Mouse (Mus musculus) thymus, adult 2 months (tissue): Measurements from ENCODE around the gene 1700018F24Rik. TPM values are rescaled to one million over a fixed set of nuclear protein-coding genes. Genes with fewer than 3 reads are reported as not detected.
"Not testable (repeated sequence)": the region's sequence is repeated elsewhere in the genome, so short reads cannot be mapped to it uniquely, and the experiment has no call there.

Experiments
- DNase-seq: peaks from one replicate; pipeline ENCODE4 v3.0.0; 2021
- H3K27ac ChIP-seq: fragments of 200-500 bp; 2 replicates; pipeline ENCODE4 v1.5.1; 2012; ENCODE audit warnings: low read length, control low read depth; ENCODE audit not compliant: control insufficient read depth, insufficient read depth
- H3K27me3 ChIP-seq: fragments of 200-500 bp; 2 replicates; pipeline ENCODE4 v1.6.1; 2012; ENCODE audit warnings: mild to moderate bottlenecking, low read length, moderate library complexity, mixed read lengths; ENCODE audit not compliant: control insufficient read depth, insufficient read depth
- H3K36me3 ChIP-seq: fragments of 200-500 bp; 2 replicates; pipeline ENCODE4 v1.6.1; 2012; ENCODE audit warnings: mild to moderate bottlenecking, low read length, moderate library complexity; ENCODE audit not compliant: control insufficient read depth, insufficient read depth
- H3K4me1 ChIP-seq: fragments of 200-500 bp; replicated peaks from 2 replicates; pipeline ENCODE4 v1.6.1; 2012; ENCODE audit warnings: low read length; ENCODE audit not compliant: control insufficient read depth, insufficient read depth
- H3K4me3 ChIP-seq: fragments of 200-500 bp; 2 replicates; pipeline ENCODE4 v1.5.1; 2012; ENCODE audit warnings: mild to moderate bottlenecking, low read length, control low read depth, moderate library complexity; ENCODE audit not compliant: control insufficient read depth, insufficient read depth
- CTCF ChIP-seq: fragments of 200-500 bp; IDR thresholded peaks from 2 replicates; pipeline ENCODE4 v1.5.1; 2012; ENCODE audit warnings: mild to moderate bottlenecking, control low read depth, low read length, moderate library complexity, borderline replicate concordance; ENCODE audit not compliant: control insufficient read depth, poor library complexity, insufficient read depth; ENCODE audit errors: extremely low read depth
- POLR2A ChIP-seq: fragments of 200-500 bp; IDR thresholded peaks from 2 replicates; pipeline ENCODE4 v1.6.1; 2012; ENCODE audit warnings: mild to moderate bottlenecking, low read length, control low read depth, moderate library complexity; ENCODE audit not compliant: control insufficient read depth, poor library complexity, insufficient read depth; ENCODE audit errors: extremely low read depth
- WGBS: fragments of 180-500 bp; shearing (Covaris S2); methylation state at CpG from one replicate; pipeline ENCODE4 v1.1.7; 2018; 5-methylcytosine and 5-hydroxymethylcytosine counted together
- polyA plus RNA-seq: library from polyadenylated mRNA; depleted of rRNA; stranded (reverse); fragments of >200 nt; gene quantifications from 2 replicates; pipeline ENCODE4 v1.2.3, GENCODE M21; 2012

The 1700018F24Rik gene
- polyA plus RNA-seq, 1 experiment = not detected

- not testable (repeated sequence) for H3K4me1 ChIP-seq, H3K36me3 ChIP-seq, H3K4me3 ChIP-seq, H3K27ac ChIP-seq, DNase-seq, H3K27me3 ChIP-seq
- WGBS = 92% methylated on average over 1 of the region's 1 CpGs
Observed at GRCm38 (mm10) chr5:145020712-145021111, 22.1 kb upstream of the 1700018F24Rik start.

- not testable (repeated sequence) for H3K4me3 ChIP-seq, H3K27me3 ChIP-seq, H3K27ac ChIP-seq, H3K4me1 ChIP-seq, DNase-seq, H3K36me3 ChIP-seq
- WGBS = 100% methylated on average over 1 of the region's 1 CpGs
Observed at GRCm38 (mm10) chr5:145030476-145030875, 12.3 kb upstream of the 1700018F24Rik start.

DNA sequence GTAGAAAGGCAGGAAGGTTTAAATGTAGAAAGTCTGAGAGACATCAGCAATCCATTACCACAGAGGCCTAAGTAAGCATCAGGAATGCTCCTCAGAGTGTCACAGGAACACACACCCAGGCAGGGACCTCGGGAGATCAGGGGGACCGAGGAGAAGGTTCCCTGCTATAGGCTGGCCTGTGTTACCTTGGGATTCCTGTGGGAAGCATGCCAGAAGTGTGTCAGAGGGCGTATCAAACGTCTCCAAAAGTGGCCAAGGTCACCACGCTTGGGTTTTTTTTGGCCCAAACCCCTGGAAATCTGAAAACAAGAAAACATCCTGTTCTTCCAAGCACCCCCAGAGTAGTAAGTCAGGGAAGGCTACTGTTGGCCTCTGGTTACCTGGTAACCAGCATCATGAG, 10.4 kb upstream of the 1700018F24Rik start, which contains the start of gene Gm4871:
TSS of gene Gm4871 (minus strand) at position 364 of the 400 bp plus-strand sequence.
- H3K27me3 ChIP-seq, DNase-seq, H3K4me3 ChIP-seq, H3K36me3 ChIP-seq, H3K4me1 ChIP-seq, H3K27ac ChIP-seq: not testable (repeated sequence)
- WGBS = 69% methylated on average over 5 of the region's 5 CpGs

DNA sequence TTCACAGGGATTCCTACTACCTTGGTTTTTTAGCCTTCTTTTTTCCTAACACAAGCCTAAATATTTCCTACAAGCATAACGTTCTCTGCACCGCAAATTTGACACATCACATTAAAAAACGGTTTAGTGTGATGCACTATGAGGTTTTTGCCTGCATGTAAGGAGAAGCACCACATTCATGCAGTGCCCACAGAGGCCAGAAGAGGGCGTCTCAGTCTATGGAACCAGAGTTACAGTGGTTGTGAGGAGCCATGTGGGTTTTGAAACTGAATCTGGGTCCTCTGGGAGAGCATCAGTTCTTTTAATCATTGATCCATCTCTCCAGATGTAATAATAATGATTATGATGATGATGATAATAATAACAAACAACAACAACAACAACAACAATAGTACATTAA, 1.2 kb upstream of the 1700018F24Rik start:
- H3K4me1 ChIP-seq = no peaks in the 10 kb centered on the region
- H3K27me3 ChIP-seq = no peaks in the 10 kb centered on the region
- DNase-seq = peak; percentile 16
- no peak overlapping the region for H3K4me3 ChIP-seq
- H3K36me3 ChIP-seq = no peaks in the 10 kb centered on the region
- H3K27ac ChIP-seq = no peak overlapping the region
- 51% methylated on average over 4 of the region's 4 CpGs for WGBS
- TF ChIP-seq POLR2A (no peak), CTCF (no peak)

GRCm38 (mm10) chr5:145054187-145054586, 11.4 kb downstream of the 1700018F24Rik start:
- DNase-seq, H3K36me3 ChIP-seq, H3K27me3 ChIP-seq, H3K4me3 ChIP-seq, H3K4me1 ChIP-seq, H3K27ac ChIP-seq: not testable (repeated sequence)
- 85% methylated on average over 3 of the region's 3 CpGs for WGBS

GRCm38 (mm10) chr5:145057907-145058306, 15.1 kb downstream of the 1700018F24Rik start:
- Histone ChIP-seq H3K36me3 (no peaks in the 10 kb centered on the region), H3K27ac (no peak overlapping the region), H3K4me1 (no peaks in the 10 kb centered on the region), H3K4me3 (no peak overlapping the region), H3K27me3 (no peaks in the 10 kb centered on the region)
- TF ChIP-seq POLR2A (no peak), CTCF (no peak)
- DNase-seq = no peak
- 91% methylated on average over 8 of the region's 8 CpGs for WGBS

GRCm38 (mm10) chr5:145058722-145059121, 15.9 kb downstream of the 1700018F24Rik start:
- Histone ChIP-seq H3K4me3 (no peak overlapping the region), H3K27ac (no peak overlapping the region), H3K36me3 (no peaks in the 10 kb centered on the region), H3K4me1 (no peaks in the 10 kb centered on the region), H3K27me3 (no peaks in the 10 kb centered on the region)
- no peak for DNase-seq
- TF ChIP-seq CTCF (no peak), POLR2A (no peak)
- WGBS = 96% methylated on average over 7 of the region's 7 CpGs

- no peak overlapping the region for H3K27ac ChIP-seq
- no peak for DNase-seq
- TF ChIP-seq CTCF (no peak), POLR2A (no peak)
- H3K27me3 ChIP-seq = no peaks in the 10 kb centered on the region
- 96% methylated on average over 2 of the region's 2 CpGs for WGBS
- H3K4me3 ChIP-seq = no peak overlapping the region
- no peaks in the 10 kb centered on the region for H3K36me3 ChIP-seq
- no peaks in the 10 kb centered on the region for H3K4me1 ChIP-seq
Observed at GRCm38 (mm10) chr5:145059524-145059923, 16.7 kb downstream of the 1700018F24Rik start.
